Mouse (Mus musculus) adipocyte (in vitro differentiated cells): ENCODE results near the gene F10.
A peak's percentile ranks its signal among the peaks of the same experiment; 100 is the strongest.

ENCODE experiments used
- DNase-seq: peaks from one replicate; pipeline ENCODE4 v3.0.0-alpha.2; 2016; ENCODE audit warnings: low spot score

Gene F10

DNA sequence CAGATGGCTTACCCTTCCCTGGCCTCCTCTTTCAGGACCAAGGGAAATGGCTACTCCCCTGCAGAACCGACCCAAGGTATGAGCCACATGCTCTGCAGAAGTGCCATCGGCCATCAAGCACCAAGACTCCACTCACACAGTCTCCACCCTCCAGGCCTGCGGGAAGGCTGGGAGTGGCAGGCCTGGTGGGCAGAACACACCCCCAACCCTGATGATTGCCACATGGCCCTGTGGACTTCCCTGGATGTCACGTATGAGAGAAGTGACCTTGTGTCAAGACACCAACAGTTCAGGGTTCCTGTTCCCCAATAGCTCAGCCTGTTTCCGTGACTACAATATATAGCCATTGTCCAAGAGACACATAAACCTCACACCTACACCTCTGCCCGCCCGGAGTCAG is at the start of gene F10:
TSS of gene F10 (plus strand) at position 294 of the 400 bp plus-strand sequence.
- no peak for DNase-seq

- no peak for DNase-seq
Observed at GRCm38 (mm10) chr8:12987571-12987970, 49.5 kb upstream of the F10 start.

DNA sequence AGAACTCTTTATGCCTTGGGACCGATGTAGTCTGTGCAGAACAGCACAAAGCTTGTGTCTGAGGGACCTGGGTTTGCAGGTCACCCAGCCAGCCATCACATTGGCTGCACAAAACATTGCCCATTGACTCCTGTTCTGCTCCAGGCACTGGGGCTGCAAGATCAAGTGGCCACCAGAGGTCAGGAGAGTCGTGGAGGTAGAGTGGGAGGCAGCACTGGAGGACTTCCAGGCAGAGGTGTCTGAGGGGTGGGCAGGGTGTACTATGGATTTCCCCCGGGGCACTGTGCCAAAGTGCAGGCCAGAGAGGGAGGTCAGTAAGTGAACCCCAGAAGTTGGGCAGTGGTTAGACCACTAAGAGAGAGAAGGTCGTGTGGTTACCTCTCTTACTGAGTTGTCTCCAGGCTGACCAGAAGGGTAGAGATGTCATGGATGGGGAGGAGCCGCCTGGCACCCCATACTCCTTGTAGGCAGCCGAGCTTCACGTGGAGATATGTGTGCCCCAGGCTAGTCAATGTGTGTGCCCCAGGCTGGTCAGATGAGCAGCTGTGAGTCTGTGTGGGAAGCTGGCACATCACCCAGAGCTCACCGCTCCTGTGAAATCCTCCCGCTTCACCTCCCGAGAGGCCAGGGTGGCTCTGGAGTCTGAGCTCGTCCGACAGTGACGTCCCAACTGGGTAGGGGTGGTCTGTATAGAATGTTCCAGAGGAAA is 48.2 kb upstream of the F10 start:
- peak; percentile 38 for DNase-seq

- no peak for DNase-seq
Observed at GRCm38 (mm10) chr8:12991411-12991810, 45.7 kb upstream of the F10 start.

DNA sequence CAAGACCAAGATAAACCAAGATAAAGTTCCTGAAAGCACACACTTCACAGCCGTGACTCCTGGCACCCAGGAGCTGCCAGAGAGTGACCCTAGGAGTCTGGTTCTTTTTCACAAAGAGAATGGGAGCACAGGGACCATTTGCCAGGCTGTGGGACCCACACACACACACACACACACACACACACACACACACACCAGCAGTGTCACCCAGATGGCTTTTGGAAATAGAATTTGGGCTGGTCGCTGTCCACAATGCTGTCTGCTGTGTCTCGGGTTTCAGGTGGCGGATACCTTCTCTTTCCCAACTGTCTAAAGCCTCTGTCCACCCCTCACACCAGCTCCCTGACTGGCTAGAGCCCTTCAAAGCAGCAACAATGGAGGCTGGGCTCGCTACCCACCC is 42.6 kb upstream of the F10 start:
- DNase-seq: no peak

GRCm38 (mm10) chr8:12995481-12995880 is 41.6 kb upstream of the F10 start:
- DNase-seq: peak; percentile 91

- peak; percentile 15 for DNase-seq
Observed at GRCm38 (mm10) chr8:12996831-12997275, 40.3 kb upstream of the F10 start.

DNA sequence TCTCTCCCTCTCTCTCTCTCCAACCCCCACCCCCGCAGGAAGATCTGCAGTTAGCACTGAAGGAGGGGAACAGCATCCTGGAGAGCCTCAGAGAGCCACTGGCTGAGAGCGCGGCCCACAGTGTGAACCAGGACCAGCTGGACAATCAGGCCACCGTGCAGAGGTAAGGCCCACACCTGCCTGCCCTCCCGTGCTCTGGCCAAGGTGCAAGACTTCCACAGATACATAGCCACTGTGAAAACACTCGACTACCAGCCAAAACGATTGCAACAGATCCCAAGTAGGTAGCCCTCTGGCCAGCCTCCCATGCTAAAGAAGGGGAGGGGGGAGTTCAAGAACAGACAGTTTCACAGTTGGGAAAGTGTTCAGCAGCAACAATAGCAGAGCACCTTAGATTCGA is 38.8 kb upstream of the F10 start:
- no peak for DNase-seq

DNA sequence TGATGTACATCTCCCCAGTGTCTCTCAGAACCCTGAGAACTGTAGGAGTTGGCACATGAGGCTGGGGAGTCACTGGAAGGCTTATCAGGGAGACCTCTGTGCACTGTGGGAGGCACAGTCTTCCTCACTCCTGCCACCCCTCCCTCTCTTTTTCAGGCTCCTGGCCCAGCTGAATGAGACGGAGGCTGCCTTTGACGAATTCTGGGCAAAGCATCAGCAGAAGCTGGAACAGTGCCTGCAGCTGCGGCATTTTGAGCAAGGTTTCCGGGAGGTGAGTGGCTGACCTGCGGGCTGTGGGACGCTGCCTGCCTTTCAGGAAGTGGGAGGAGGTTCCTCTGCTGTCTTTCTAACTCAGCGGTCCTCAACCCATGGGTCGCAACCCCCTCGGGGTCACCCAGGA is 37.3 kb upstream of the F10 start:
- DNase-seq: peak; percentile 35

- no peak for DNase-seq
Observed at GRCm38 (mm10) chr8:13007458-13007857, 29.6 kb upstream of the F10 start.

DNA sequence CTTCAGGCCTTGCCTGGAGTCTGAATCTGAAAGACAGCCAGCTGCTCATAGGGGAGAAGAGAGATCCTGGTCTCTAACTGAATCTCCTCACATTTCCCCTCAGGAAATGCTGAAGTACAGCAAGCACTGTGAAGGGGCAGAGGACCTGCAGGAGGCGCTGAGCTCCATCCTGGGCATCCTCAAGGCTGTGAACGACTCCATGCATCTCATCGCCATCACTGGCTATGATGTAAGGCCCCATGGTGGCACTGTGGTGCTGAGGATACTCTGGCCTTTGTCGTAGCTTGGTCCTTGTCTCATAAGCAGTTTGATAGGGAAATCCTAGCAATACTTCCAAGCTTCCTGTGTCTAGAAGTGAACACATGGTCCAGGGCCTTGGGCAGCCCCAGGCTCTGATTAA is 26.8 kb upstream of the F10 start:
- DNase-seq: no peak

GRCm38 (mm10) chr8:13019560-13019959 is 17.5 kb upstream of the F10 start:
- no peak for DNase-seq

DNA sequence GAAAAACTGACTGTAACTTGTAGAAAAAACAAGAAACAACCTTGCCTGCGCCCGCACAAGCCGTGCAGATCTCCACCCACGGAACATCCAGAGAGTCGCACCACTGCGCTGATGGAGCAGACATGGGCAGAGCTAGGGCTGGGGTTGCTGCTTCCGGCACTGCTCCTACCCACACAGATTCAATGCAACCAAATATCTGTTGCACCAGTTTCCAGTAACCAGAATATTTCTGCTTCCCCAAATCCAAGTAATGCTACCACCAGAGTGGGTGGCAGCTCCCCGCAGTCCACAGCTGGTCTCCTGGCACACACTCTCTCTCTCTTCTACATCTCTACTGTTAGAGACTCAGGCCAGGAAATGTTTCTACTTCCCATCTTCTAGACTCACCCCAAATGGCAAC is 15.3 kb upstream of the F10 start:
- DNase-seq: no peak

DNA sequence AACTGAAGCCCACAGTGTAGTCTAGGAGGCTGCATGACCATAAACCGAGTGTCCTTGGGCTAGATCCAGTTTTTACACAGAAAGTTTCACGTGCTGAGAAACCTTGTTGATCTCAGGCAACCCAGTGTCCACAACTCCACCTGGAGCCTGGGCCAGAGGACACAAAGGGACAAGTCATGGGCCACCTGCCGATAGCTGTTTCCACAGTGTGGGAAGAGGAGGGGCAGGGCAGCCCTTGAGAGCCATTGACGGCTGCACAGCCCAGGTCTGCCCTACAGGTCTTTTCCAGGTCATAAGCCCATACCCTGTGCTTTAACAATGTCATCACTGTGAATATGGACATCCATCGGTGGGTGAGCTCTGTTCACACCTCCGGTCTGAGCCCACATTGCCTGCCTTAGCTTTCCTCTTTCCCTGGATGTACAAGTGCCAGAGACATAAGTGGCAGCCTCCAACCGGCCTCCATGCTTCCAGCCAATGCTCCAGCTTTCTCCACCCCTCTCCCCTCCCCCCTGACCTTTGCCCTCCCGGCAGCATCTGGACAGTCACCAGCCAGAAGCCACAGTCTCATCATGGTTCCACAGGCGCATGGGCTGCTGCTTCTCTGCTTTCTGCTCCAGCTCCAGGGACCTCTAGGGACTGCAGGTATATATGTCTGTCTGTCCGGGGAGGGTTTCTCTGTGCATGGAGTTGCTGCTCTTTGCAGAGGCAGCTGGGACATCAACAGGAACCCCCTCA is 11.5 kb upstream of the F10 start, which contains the start of gene F7:
TSS of gene F7 (plus strand) at position 548 of the 738 bp plus-strand sequence.
- peak; percentile 11 for DNase-seq

GRCm38 (mm10) chr8:13027615-13028014 is 9.5 kb upstream of the F10 start:
- no peak for DNase-seq

DNA sequence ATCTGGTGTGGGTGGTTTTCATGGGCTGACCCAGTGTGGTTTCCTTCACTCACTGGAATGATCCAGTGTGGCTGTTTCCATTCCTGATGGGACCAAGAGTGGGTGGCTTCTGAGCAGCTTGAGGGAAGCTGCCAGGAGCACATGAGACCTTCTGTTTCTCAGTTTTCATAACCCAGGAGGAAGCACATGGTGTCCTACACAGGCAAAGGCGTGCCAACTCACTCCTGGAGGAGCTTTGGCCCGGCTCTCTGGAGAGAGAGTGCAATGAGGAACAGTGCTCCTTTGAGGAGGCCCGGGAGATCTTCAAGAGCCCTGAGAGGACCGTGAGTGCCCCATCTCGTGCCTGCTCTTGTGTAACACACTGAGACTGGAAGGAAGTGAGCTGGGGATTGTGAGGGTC is 8.6 kb upstream of the F10 start:
- peak; percentile 45 for DNase-seq

GRCm38 (mm10) chr8:13036346-13036812 is 729 bp upstream of the F10 start:
- no peak for DNase-seq

GRCm38 (mm10) chr8:13037569-13037968 is 461 bp downstream of the F10 start:
- no peak for DNase-seq

- DNase-seq: no peak
Observed at GRCm38 (mm10) chr8:13039054-13039453, 1.9 kb downstream of the F10 start.

DNA sequence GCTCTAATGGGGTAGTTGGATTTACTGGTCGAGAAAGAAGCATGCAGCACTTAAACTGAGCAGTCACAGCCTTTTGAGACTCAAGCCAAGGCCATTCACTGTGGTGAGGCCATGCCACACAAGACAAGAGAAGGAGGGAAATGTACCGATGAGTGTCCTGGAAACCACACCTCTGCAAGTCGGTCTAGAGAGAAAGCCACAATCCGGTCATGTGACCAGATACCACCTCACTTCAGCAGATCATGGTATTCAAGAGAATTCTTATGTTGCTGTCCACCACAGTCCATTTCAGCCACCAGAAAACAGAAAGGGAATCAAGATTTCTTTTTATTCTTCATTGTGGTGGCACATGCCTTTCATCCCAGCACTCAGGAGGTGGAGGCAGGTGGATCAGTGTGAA is 4.4 kb downstream of the F10 start:
- DNase-seq: no peak

DNA sequence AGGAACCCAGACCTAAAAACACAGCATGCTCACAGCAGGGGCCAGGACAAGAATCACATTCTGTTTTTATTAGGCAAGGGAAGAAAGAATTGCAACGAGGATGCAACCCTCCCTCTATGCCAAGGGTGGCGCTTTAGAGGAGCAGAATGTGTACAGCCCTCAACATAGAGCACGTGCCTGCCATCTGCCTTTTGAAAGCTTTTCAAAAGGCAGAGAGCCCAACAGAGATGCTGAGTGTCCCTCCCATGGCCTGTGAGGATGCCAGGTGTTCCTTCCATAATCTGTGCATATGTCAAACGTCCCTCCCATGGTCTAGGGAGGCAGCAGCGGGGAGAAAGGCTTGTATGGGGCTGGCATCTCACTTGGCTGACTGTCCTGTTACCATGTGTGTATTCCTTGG is 10.5 kb downstream of the F10 start:
- no peak for DNase-seq

GRCm38 (mm10) chr8:13050550-13050949 is 13.4 kb downstream of the F10 start:
- DNase-seq: no peak

- peak; percentile 48 for DNase-seq
Observed at GRCm38 (mm10) chr8:13057351-13057750, 20.2 kb downstream of the F10 start.
